Mouse (Mus musculus) liver, adult (tissue): ENCODE measurements around the gene Tctex1d1.

Experiments
- GATA4 ChIP-seq: IDR thresholded peaks from 2 replicates; pipeline ENCODE4 v1.6.1; 2014; ENCODE audit warnings: mild to moderate bottlenecking, low read length; ENCODE audit not compliant: insufficient replicate concordance

Tctex1d1 gene

GRCm38 (mm10) chr4:103010734-103011133 lies 32.3 kb downstream of the Tctex1d1 start:
- TF ChIP-seq GATA4: no peak

- TF ChIP-seq GATA4: no peak
Observed at GRCm38 (mm10) chr4:103011823-103012222, 33.4 kb downstream of the Tctex1d1 start.

- TF ChIP-seq GATA4: no peak
Observed at GRCm38 (mm10) chr4:103013490-103013889, 35.1 kb downstream of the Tctex1d1 start.

GRCm38 (mm10) chr4:103026621-103027020 lies 48.2 kb downstream of the Tctex1d1 start, which contains the start of gene Insl5:
TSS of gene Insl5 (minus strand) at chr4:103026842.
- no peak for TF ChIP-seq GATA4

- no peak for TF ChIP-seq GATA4
Observed at GRCm38 (mm10) chr4:103027745-103028144, 49.3 kb downstream of the Tctex1d1 start.

- TF ChIP-seq GATA4: no peak
Observed at GRCm38 (mm10) chr4:103028177-103029088, 50.0 kb downstream of the Tctex1d1 start.

GRCm38 (mm10) chr4:103039103-103039837 lies 60.9 kb downstream of the Tctex1d1 start:
- no peak for TF ChIP-seq GATA4

- no peak for TF ChIP-seq GATA4
Observed at GRCm38 (mm10) chr4:103039838-103040191, 61.4 kb downstream of the Tctex1d1 start.

GRCm38 (mm10) chr4:103042997-103043396 lies 64.6 kb downstream of the Tctex1d1 start:
- no peak for TF ChIP-seq GATA4

- no peak for TF ChIP-seq GATA4
Observed at GRCm38 (mm10) chr4:103048046-103048445, 69.6 kb downstream of the Tctex1d1 start.
